ENCODE assay signal across 11 mouse cellular contexts in the genomic region with DNA sequence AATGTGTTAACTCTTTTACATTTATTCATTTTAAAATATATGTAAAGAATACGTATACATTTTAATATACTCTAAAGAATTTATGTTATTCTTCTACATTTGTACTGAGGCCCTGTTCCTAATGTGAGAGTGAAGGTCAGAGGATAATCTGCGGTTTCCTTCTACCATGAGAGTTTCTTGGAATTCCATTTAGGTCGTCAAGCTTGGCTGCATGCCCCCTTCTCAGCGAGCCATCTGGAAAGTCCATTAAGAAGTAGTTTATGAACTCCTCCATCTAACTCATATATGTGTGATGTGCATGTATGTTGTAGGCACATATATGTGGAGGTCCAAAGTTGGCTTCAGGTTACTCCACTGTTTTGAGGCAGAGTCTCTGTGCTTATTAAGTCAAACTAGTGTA.
"Had no signal": no experiment of that assay in that cellular context is flagged by ENCODE, and none has a peak within 500 bp of the region (broad histone marks: within the 10 kb centered on the region; RNA-seq: fewer than 3 reads in every experiment).

No protein-coding gene starts in this region.

- H3K27ac ChIP-seq: intestine, embryonic 15.5 days; liver, embryonic 12.5 days; liver, embryonic 15.5 days had no signal

- H3K4me3 ChIP-seq: intestine, embryonic 15.5 days; liver, embryonic 12.5 days; liver, embryonic 15.5 days had no signal

- H3K4me1 ChIP-seq: intestine, embryonic 15.5 days; liver, embryonic 12.5 days; liver, embryonic 15.5 days had no signal

- H3K4me2 ChIP-seq: intestine, embryonic 15.5 days; liver, embryonic 12.5 days; liver, embryonic 15.5 days; midbrain, embryonic 11.5 days had no signal

- H3K9ac ChIP-seq: intestine, embryonic 15.5 days; liver, embryonic 12.5 days; liver, embryonic 15.5 days had no signal

- H3K9me3 ChIP-seq: intestine, embryonic 15.5 days; liver, embryonic 12.5 days; liver, embryonic 15.5 days had no signal

- ATAC-seq: intestine, embryonic 15.5 days; liver, embryonic 12.5 days had no signal

- H3K36me3 ChIP-seq: intestine, embryonic 15.5 days; liver, embryonic 12.5 days; liver, embryonic 15.5 days had no signal

- DNase-seq: kidney, adult 11 months; liver; lung, adult 18-20 months; lung, postnatal 10 days; midbrain, embryonic 14.5 days; thymus, adult 18-20 months; thymus, postnatal 36 days had no signal

- H3K27me3 ChIP-seq: intestine, embryonic 15.5 days; liver, embryonic 12.5 days; liver, embryonic 15.5 days had no signal
